Mouse (Mus musculus): Measurements from ENCODE around the gene Igfbp3. TPM values are rescaled to one million over a fixed set of nuclear protein-coding genes. Genes with fewer than 3 reads are reported as not detected.

Gene Igfbp3
- polyA plus RNA-seq, 1 experiment = 22.6 TPM

DNA sequence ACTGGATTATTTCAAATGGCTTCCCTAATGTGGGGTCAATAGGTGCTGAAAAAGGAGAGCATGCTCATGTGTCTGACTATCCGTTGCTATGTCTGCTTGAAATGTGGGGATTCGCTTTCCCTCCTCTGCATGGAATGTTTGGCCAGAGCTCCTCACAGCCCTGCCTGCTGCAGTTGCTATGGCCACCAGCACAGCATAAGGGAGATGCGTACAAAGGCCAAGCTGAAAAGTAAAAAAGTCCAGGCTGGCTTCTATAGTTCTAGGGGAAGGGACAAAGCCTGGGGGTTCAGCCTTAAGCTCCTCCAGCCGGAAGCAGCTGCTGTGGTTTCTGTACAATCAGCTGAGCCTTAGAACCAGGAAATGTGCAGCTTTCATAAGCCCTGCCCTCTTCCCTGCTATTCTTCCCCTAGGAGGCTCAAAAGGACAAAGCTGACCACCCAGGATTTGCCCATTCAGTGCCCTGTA is 53.1 kb downstream of the Igfbp3 start:
- peak; percentile 67 for DNase-seq (ENCODE audit: low read depth)
- TF ChIP-seq POLR2A (IDR thresholded peaks at IDR 0.05; ENCODE audit: borderline replicate concordance, extremely low read depth, insufficient read depth, insufficient read length, poor library complexity, severe bottlenecking) = no peak
- TF ChIP-seq CTCF (IDR thresholded peaks at IDR 0.05; ENCODE audit: borderline replicate concordance, extremely low read depth, insufficient read depth, insufficient read length) = no peak

- TF ChIP-seq CTCF (IDR thresholded peaks at IDR 0.05; ENCODE audit: borderline replicate concordance, extremely low read depth, insufficient read depth, insufficient read length) (no peak), POLR2A (IDR thresholded peaks at IDR 0.05; ENCODE audit: borderline replicate concordance, extremely low read depth, insufficient read depth, insufficient read length, poor library complexity, severe bottlenecking) (no peak)
- DNase-seq (ENCODE audit: low read depth) = no peak
These were observed 53.6 kb downstream of the Igfbp3 start for GRCm38 (mm10) chr11:7160146-7160545.

- DNase-seq (ENCODE audit: low read depth) = no peak
- no peak for TF ChIP-seq CTCF (IDR thresholded peaks at IDR 0.05; ENCODE audit: borderline replicate concordance, extremely low read depth, insufficient read depth, insufficient read length)
- no peak for TF ChIP-seq POLR2A (IDR thresholded peaks at IDR 0.05; ENCODE audit: borderline replicate concordance, extremely low read depth, insufficient read depth, insufficient read length, poor library complexity, severe bottlenecking)
These were observed 55.5 kb downstream of the Igfbp3 start for GRCm38 (mm10) chr11:7158196-7158595.

DNA sequence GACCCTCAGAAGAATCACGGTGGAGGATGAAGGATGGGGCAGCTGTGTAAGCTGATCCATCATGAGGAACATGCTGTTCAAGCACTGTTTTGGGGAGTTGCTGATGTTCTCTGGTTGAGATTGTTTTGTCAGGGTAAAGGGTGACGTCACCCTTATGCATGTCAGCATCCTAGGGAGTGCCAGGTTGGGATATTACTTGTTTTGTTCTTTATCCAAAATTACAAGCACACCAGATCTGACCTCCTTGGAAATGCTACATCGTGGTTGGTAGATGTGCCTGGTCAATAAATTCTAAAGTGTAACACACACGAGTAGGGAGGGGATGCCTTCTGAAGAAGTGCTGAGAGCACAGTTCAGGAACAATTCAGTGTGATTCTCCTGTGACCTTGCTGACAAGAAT is 57.3 kb downstream of the Igfbp3 start:
- no peak for DNase-seq (ENCODE audit: low read depth)
- TF ChIP-seq CTCF (IDR thresholded peaks at IDR 0.05; ENCODE audit: borderline replicate concordance, extremely low read depth, insufficient read depth, insufficient read length) = no peak
- TF ChIP-seq POLR2A (IDR thresholded peaks at IDR 0.05; ENCODE audit: borderline replicate concordance, extremely low read depth, insufficient read depth, insufficient read length, poor library complexity, severe bottlenecking) = no peak

Other genes starting within 250 kb of the Igfbp3 start
- gene Adcy1, start 150.4 kb downstream of the Igfbp3 start, polyA plus RNA-seq (2012; rRNA removed) = 13.1 and 22.3 TPM in 2 replicates
- not detected in 2 replicates for gene Gm11985, start 25.4 kb downstream of the Igfbp3 start, polyA plus RNA-seq (2012; rRNA removed)
- 0.15 and 0.22 TPM in 2 replicates for gene Igfbp1, start 16.1 kb downstream of the Igfbp3 start, polyA plus RNA-seq (2012; rRNA removed)

All from brain, embryonic 14.5 days (tissue).